Mouse (Mus musculus) heart, postnatal 0 days (tissue): ENCODE data around the gene Dtd1.

Experiments used
- CTCF ChIP-seq: IDR thresholded peaks from 2 replicates; pipeline ENCODE4 v1.5.1; 2016; ENCODE audit warnings: antibody characterized with exemption, control low read depth, low read depth
- EP300 ChIP-seq: IDR thresholded peaks from 2 replicates; pipeline ENCODE4 v1.6.1; 2016; ENCODE audit warnings: antibody characterized with exemption, low read depth

- no peak for TF ChIP-seq CTCF
- TF ChIP-seq EP300, result no peak
Observed at GRCm38 (mm10) chr2:144720407-144720959, 120.8 kb downstream of the Dtd1 start.
